Mouse (Mus musculus): ENCODE measurements around the gene Zfp14.

DNA sequence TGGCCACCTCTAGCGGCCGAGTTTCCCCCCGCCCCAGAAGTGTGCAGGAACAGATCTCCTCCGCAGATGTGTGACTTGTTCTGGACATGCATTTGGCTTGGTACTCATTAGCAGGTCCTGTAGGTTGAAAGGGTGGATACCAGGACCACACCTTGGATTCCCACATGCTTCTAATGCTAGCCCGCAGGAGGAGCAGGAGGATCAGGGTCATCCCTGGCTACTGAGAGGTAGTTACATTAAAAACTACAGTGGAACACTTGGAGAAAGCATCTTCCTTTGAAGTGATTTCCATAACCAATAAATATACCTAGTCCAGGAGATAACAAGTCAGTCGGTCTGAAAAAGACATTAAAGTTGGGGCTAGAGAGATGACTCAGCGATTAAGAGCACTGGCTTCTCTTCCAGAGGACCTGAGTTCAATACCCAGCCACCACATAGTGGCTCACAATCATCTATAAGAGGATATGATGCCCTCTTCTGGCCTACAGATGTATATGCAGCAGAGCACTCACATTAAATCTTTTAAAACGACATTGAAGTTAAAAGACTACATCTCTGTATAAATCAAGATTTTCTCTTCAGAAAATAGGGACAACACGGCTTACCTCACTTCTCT is 39.9 kb upstream of the Zfp14 start:
- TF ChIP-seq RCOR1 (conservative IDR thresholded peaks at IDR 0.05; ENCODE audit: low read depth, low read length) (no peak), TCF12 (IDR thresholded peaks at IDR 0.05; ENCODE audit: low read depth, low read length) (no peak), PAX5 (IDR thresholded peaks at IDR 0.05; ENCODE audit: low read length) (no peak), USF1 (IDR thresholded peaks at IDR 0.05; ENCODE audit: low read depth, low read length) (no peak), CTCF (conservative IDR thresholded peaks at IDR 0.05 in 1 of 2, IDR thresholded peaks at IDR 0.05 in 1 of 2; ENCODE audit: low read depth in 2 of 2, low read length in 2 of 2) (peak; percentile 53 to 75; a peak in 3 of 4 replicates), JUN (IDR thresholded peaks at IDR 0.05; ENCODE audit: insufficient read depth, low read depth, low read length) (no peak), BHLHE40 (IDR thresholded peaks at IDR 0.05; ENCODE audit: low read depth, low read length) (no peak)

All from CH12.LX (cell line).